Mouse (Mus musculus) lung, postnatal 10 days (tissue): ENCODE results near the gene Kdm2a.

ENCODE experiments used
- DNase-seq: peaks from one replicate; pipeline ENCODE4 v3.0.0; 2021

Gene Kdm2a

GRCm38 (mm10) chr19:4397798-4398629, at the start of gene Kdm2a:
Kdm2a (minus strand) TSS chr19:4398285.
- DNase-seq: peak; percentile 55

GRCm38 (mm10) chr19:4447445-4447844, 49.4 kb upstream of the Kdm2a start:
- DNase-seq: no peak

DNA sequence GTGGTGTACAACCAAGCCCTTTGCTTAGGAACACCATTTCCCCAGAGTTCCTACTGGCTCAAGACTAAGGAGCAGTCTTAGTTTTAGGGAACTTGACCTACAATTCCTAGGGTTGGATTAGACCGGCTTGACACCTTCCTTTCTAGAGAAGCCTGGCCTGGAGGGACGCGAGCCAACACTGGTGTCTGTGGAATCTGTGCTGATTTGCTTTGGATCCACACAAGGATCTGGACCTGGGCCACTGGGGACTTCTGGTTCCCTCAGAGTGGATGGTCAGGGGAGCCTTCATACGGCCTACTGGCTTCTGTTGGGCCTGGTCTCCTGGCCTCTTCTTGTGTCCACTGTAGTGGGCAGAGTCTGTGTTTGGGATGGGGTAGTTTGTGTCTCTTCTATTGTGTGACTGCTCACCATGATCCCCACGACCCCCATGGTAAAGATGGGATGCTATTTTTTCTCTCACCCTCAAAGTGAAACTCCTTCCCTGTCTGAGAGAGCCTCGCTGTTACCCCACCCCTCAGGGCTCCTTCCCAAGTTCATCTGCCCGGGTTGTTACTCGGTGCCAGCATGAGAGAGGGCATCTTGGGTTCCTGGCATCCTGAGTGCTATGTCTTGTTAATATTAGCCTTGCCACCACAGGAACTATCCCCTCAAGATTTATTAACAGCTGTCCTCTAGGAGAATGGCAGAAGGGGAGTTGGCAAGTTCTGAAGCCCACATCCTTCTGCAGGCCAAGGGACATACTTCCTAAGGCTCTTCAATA, 48.8 kb upstream of the Kdm2a start:
- DNase-seq: no peak

GRCm38 (mm10) chr19:4442408-4442807, 44.3 kb upstream of the Kdm2a start:
- DNase-seq: peak; percentile 88

DNA sequence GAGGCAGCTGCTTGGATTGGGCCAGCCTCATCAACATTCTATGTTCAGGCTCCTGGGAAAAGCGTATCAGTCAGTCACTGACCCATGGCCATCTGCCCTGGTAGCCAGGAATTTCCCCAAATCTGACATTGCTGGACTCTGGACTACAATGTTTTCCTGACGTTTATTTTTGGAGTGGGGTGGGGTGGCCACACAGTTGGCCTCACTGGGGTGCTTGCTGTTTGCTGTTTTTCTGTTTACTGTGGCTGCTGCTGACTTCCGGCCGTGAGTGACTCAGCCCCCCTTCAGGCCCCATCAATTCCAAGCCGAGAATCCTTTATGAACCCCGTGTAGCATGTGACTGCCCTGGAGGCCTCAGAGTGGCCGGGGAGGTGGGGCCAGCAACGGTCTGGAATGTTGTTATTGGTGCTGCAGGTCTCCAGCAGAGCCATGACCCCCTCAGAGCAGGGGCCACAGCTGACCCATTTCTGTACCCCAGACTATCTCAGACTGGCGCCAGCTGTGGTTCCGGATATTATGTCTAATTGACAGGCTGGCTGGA, 43.6 kb upstream of the Kdm2a start:
- DNase-seq: peak; percentile 75

DNA sequence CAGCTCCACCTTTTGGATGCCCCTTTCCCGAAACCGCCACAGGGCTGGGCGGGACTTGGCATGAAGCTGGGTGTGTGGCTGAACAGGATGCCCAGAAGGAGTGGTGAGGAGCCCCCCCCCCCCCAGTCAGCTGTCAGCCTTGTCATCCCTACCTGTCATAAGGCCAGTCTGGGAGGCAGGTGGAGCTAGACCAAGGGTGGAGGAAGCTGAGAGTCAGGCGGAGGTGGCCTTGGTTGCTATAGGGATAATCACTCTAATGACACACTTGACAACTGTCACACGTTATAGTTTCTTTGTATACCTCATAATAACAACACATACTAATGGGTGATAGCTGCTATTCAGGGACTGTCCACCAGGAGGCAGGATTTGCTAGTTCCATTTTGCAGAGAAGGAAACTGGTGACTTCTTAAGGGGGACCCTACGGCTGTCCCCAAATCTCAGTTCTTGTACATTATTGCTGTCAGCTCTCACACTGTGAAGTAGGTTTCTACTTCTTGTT, 43.1 kb upstream of the Kdm2a start:
- DNase-seq: peak; percentile 71

GRCm38 (mm10) chr19:4440222-4440621, 42.1 kb upstream of the Kdm2a start:
- peak; percentile 78 for DNase-seq

DNA sequence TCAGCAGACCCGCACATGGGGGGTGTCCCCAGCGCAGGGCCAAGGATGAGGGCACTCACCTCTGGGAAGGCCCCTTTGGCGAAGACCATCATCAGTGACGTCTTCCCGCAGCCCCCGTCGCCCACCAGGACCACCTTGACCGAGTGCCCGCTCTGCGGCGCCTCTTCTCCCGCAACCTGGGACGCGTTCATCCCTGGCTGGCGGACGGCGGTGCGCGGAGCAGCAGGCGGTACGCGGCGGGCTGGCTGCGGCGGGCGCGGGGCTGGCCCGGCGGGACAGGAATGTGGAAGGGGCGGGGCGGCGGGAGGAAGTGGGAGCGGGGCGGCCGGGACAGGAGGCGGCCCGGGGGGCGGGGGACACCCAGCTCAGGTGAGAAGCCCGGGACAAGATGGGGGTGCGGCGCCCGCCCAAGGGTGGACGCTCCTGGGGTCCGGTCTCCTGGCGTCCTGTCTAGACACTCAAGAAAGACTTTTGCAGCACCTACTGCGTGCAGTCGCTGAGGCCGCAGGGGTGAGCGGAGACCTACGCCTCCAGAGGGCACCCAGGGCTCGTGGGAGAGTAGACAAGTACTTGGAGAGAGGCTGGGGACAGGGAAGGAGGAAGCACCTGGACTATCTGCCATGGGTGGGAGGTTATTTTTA, 41.2 kb upstream of the Kdm2a start, which contains the start of gene Rhod:
Rhod (minus strand) TSS at position 272 of the 641 bp plus-strand sequence.
- peak; percentile 84 for DNase-seq

DNA sequence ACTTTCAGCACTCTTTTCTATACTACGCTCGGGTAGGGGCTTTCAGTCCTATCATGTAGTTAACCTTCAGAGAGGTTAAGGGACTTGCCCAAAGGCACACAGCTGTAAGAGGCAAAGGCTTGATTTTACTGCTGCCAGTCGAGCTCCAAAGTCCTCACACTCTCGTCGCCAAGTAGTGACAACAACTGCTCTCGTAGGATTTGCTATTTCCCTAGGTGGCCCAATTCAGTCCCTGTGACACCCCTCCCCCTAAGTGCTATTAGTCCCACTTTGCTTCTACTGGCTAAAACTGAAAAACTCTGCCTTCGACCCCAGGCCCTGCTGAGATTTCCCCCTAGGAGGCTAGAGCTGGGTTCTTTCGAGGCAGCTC, 40.7 kb upstream of the Kdm2a start:
- no peak for DNase-seq

DNA sequence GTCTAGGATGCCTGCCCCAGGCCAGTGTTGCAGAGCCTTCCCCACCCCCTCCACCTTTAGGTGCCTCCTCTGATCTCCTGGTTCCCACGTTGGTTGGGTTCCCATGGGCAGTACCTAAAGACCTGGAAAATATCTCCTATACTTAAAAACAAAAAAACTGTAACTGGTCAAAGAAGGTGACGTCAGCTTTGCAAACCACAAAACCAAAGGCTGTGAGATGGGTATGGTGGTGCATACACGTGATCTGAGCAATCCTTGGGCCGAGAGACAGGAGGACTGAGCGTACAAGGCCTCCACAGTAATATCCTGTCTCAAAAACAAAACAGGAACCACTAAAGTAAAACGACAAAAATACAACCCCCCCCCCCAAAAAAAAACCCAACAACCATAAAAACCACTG, 39.8 kb upstream of the Kdm2a start:
- DNase-seq: no peak

- no peak for DNase-seq
These were observed 38.2 kb upstream of the Kdm2a start for GRCm38 (mm10) chr19:4436254-4436653.

DNA sequence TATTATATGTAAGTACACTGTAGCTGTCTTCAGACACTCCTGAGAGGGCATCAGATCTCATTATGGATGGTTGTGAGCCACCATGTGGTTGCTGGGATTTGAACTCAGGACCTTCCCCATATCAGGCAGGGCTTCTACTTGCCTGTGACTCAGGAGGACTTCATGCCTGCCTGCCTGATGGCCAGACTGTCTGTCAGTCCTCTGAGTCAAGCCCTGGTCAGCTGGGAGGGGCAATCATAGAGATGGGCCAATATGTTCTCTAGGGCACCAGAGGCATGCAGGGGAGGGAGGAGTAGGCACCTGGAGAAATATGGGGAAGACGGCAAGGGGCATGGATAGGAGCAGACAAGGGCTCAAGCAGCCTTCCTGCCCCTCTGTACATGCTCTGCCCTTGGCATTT, 36.9 kb upstream of the Kdm2a start:
- no peak for DNase-seq

DNA sequence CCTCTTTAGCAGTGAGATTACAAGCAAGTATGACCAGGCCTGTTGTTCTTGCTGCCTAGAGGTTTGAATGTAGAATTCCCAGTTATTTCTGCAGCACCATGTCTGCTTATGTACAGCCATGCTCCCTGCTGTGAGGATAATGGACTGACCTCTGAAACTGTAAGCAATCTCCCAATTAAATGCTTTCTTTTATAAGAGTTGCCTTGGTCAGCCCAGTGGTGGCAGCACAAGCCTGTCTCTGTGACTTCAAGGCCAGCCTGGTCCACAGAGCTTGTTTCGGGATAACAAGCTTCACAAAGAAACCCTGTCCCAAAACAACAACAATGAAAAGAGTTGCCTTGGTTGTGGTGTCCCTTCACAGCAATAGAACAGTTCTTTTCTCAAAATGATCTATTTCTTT, 35.7 kb upstream of the Kdm2a start:
- no peak for DNase-seq

GRCm38 (mm10) chr19:4430091-4430620, 32.1 kb upstream of the Kdm2a start:
- DNase-seq: no peak

DNA sequence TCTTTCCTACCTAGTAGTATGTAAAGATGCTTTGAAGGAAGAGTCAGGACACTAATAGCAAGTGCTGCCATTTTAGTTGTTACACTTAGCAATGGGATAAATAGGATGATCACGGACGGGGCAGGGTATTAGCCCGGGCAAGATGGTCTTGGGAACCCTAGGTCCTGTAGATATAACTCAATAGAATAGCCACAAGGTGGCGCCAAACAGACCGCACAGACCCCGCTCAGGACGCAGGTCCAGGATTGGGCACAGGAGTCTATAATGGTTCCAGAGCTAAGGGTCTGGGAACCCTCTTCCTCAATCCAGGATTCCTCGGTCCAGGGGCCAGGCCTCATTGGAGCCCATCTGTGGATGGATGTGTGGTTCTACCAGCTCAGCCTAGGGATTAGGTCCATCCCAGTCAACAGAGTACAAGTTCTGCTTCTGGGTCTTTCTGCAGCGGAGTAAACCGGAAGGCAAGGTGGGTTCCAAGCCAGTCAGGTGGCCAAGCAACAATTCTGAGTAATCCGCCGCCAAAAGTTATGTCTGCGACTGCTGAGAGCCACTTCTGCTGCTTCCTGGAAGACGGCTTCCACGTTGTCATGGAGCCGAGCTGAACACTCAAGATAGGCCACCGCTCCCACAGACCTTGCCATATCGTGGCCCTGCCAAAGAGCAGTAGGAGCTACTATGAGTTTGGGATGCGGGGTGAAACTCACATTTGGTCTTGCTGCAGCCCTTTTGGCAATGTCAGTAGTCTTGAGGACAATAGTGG, 27.7 kb upstream of the Kdm2a start:
- DNase-seq: peak; percentile 63

- no peak for DNase-seq
These were observed 24.9 kb upstream of the Kdm2a start for GRCm38 (mm10) chr19:4423021-4423420.

DNA sequence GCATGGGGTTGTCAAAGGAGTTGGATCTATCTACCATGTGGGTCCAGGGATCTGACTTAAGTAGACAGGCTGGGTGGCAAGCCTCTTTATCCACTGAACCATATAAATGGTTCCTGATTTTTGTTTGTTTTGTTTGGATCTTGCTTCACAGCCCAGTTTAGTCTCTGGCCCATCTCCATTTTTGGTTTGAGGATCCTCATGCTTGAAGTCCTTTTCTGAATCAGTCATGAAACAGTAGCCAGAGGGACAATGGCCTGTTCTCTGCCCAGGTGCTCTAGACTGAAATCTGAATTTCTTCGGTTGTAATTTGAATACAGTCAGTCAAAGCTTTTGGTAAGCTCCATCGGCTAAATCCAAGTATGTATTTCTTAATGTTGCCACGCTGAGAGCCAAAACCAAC, 24.5 kb upstream of the Kdm2a start:
- DNase-seq: no peak

DNA sequence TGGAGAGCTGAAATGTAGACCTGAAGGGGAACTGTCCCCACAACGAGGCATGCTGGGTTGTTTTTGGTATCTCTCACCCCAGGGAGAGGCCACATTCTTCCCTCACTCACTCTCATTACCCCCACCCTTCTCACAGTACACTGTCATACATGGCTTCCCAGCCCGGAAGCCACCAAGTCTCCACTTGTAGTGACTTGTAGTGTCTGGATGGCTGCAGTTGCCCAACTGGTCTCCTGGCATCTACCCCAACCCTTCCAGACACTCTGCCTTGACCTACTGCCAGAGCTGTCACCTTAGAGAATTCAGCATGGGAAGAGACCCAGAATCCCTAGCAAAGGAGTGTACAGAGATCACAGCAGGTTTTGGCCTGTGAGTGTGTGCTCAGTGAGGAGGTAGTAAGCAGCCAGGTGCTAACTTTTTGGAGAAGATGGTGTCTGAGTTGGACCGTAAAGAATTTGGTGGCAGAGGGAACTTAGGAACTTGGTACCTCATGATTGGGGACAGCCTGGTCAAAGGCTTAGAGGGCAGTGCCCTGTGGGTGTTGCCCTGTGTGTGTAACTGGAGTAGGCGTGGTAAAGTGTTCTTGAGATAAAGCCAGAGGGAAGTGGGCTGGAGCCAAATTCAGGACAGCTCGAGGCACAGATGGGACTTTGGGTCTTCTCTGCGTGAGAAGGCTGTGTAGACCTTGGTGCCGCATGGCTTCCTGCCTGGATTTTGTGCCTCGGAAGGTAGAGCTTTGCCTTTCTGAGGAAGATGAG, 22.2 kb upstream of the Kdm2a start:
- peak; percentile 40 for DNase-seq

DNA sequence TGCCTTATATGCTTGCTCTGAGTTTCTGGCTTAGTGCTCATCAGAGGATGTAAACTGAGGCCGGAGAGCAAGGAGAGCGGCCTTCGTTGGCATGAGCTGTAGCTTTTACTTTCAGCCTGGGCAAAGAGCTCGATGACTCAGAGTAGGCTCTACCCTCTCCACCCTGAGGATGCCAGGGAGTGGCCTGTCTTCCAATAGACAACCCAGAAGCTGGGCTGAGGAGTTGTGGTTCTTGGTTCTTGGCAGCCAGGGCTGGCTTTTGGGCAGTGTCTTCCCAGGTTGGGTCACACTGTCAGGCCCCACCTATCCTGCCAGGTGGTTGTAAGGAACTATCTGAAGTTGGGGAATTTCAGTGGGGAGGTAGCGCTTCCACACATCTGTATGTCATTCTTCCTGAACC, 21.6 kb upstream of the Kdm2a start:
- DNase-seq: no peak

DNA sequence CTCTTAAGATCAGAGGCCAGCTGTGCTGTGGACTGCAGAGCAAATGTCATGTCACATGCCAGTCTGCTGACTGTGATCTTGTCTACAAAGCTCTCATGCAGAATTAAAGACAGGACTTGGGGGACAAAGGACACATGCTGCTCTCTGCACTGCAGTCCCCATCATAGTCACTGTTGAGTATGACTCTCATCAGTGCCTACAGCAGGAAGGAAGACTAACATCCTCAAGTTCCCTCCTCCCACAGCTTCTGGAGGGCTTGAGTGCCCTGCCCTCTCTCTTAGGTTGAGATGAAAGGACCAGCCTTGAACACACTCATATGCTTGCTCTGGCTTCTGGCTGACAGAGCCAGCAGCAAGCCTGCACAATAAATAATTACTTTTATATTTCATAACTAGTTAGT, 19.6 kb upstream of the Kdm2a start:
- no peak for DNase-seq

DNA sequence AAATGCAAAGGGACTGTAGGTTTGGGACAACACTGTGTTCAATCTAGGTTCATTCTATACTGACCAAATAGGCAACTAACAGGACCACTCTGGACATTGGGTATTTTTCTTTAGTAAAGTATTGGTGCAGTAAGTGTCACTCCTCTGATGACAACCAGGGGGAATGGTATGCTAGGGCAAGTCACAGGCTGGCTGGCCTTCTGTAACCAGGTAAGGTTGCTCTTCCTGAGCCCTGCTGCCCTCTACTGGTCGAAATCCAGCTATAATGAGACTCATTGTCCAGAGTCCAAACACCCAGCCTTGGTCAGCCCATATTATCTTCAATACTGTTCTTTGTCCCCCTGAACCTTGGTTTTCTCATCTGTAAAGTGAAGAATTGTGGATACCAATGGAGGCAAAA, 19.1 kb upstream of the Kdm2a start:
- peak; percentile 84 for DNase-seq
